Mouse (Mus musculus) heart, postnatal 0 days (tissue): ENCODE results near the gene Prss57.

Source experiments
- CTCF ChIP-seq: IDR thresholded peaks from 2 replicates; pipeline ENCODE4 v1.5.1; 2016; ENCODE audit warnings: antibody characterized with exemption, control low read depth, low read depth
- EP300 ChIP-seq: IDR thresholded peaks from 2 replicates; pipeline ENCODE4 v1.6.1; 2016; ENCODE audit warnings: antibody characterized with exemption, low read depth

- TF ChIP-seq CTCF (no peak), EP300 (no peak)
These were observed 11.1 kb upstream of the Prss57 start for GRCm38 (mm10) chr10:79801837-79802236.
